Mouse (Mus musculus) embryonic fibroblast, embryonic 13.5 days (primary cell): ENCODE measurements at regions not wholly inside any gene's neighbourhood (a gene's known extent, or its start where the extent isn't known, plus 50 kb on each side); places are given as distances from the start of the nearest gene placed in this dataset.

ENCODE experiments used
- CTCF ChIP-seq: IDR thresholded peaks from 2 replicates; pipeline ENCODE4 v1.5.1; 2011; ENCODE audit warnings: mild to moderate bottlenecking, control low read depth, low read length, moderate library complexity, borderline replicate concordance; ENCODE audit not compliant: insufficient read depth
- POLR2A ChIP-seq: IDR thresholded peaks from 2 replicates; pipeline ENCODE4 v1.6.1; 2011; ENCODE audit warnings: low read depth, mild to moderate bottlenecking, control low read depth, low read length, moderate library complexity

GRCm38 (mm10) chr6:140280817-140281475 is 142.9 kb upstream of the Plekha5 start:
- TF ChIP-seq POLR2A (no peak), CTCF (no peak)
